Mouse (Mus musculus): ENCODE results near the gene Igf2r. TPM values are rescaled to one million over a fixed set of nuclear protein-coding genes. Genes with fewer than 3 reads are reported as not detected.

The Igf2r gene
- total and polyA plus RNA-seq, 3 experiments, result 25.6 to 61.8 (median 34.6) TPM

DNA sequence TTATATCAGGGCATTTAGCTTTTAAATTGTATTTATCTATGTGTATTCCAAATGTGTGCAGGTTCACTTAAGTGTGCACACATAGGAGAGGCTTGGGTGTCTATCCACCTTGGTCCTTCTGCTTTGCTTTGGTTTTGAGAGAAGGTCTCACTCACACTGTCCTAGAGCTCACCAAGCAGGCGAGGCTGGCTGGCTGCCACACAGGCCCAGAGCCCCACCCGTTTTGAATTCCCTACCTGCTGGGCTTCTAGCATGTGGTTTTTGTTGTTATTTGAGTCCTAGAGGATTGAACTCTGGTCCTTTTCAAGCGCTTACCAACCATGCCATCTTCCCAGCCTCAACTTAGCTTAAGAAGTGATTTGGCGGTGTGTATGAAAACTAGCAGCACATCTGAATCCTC is 85.1 kb downstream of the Igf2r start:
- TF ChIP-seq JUND (conservative IDR thresholded peaks at IDR 0.05; ENCODE audit: low read depth, low read length), result no peak
- Histone ChIP-seq H3K9ac (ENCODE audit: insufficient read depth, low read depth) (no peak overlapping the region), H3K4me3 (replicated peaks in 1 of 3; ENCODE audit: low read depth in 2 of 3, low read length in 2 of 3, poor library complexity in 1 of 3) (no peak overlapping the region), H3K4me1 (ENCODE audit: control insufficient read depth in 1 of 2, insufficient read depth in 2 of 2) (no peaks in the 10 kb centered on the region), H3K4me2 (ENCODE audit: insufficient read depth, low read depth, poor library complexity, severe bottlenecking) (no peak overlapping the region), H3K36me3 (replicated peaks in 1 of 2; ENCODE audit: control insufficient read depth in 1 of 2, insufficient read depth in 1 of 2, low read length in 1 of 2) (peaks cover 50 to 86% of the 10 kb centered on the region in 2 experiments), H3K9me3 (replicated peaks; ENCODE audit: low read length) (peaks cover 7% of the 10 kb centered on the region), H3K27ac (ENCODE audit: insufficient read depth, low read depth) (no peak overlapping the region), H3K79me2 (replicated peaks; ENCODE audit: control insufficient read depth, extremely low read depth, insufficient read depth, poor library complexity, severe bottlenecking) (no peaks in the 10 kb centered on the region), H3K27me3 (replicated peaks) (no peaks in the 10 kb centered on the region)
- DNase-seq (ENCODE audit: extremely low read depth), result no peak
- in situ Hi-C loops (cut with MboI; ENCODE audit: low pct_ligation_motif_present, low pct_unique_long_range_greater_than_20kb, low sequenced_read_pairs) (no loop called here), dilution Hi-C loops (cut with MboI; ENCODE audit: extremely low pct_ligation_motif_present, extremely low pct_unique_long_range_greater_than_20kb, low sequenced_read_pairs) (no loop called here)

DNA sequence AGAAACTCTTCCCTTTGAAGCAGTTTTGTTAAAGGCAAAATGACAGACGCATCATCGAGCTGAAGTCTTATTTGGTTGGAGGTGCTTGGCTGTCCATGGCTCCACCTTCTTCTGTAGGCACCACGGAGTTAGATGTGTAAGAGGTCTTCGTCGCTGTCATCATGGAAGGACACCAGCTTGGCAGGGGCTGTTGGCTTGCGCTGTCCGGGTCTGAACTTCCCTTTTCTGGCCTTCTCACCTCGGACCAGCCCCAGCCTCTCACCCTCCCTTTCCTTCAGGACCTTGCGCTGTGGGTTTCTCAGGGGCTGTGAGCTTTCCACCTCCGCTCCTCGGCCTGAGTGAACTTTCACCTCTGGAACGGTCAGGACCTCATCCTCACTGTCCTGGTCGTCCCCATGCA is 85.9 kb downstream of the Igf2r start:
- H3K36me3 ChIP-seq (replicated peaks in 1 of 2; ENCODE audit: control insufficient read depth in 1 of 2, insufficient read depth in 1 of 2, low read length in 1 of 2), result peaks cover 43 to 77% of the 10 kb centered on the region in 2 experiments
- no peaks in the 10 kb centered on the region for H3K4me1 ChIP-seq (ENCODE audit: control insufficient read depth in 1 of 2, insufficient read depth in 2 of 2)
- TF ChIP-seq TCF12 (IDR thresholded peaks at IDR 0.05; ENCODE audit: low read depth, low read length) (no peak), MXI1 (IDR thresholded peaks at IDR 0.05; ENCODE audit: low read depth, low read length) (no peak), SMC3 (IDR thresholded peaks at IDR 0.05; ENCODE audit: low read depth, low read length) (no peak)
- no peak overlapping the region for H3K4me3 ChIP-seq (replicated peaks in 1 of 3; ENCODE audit: low read depth in 2 of 3, low read length in 2 of 3, poor library complexity in 1 of 3)
- in situ Hi-C loops (cut with MboI; ENCODE audit: low pct_ligation_motif_present, low pct_unique_long_range_greater_than_20kb, low sequenced_read_pairs), result no loop called here
- H3K27ac ChIP-seq (ENCODE audit: insufficient read depth, low read depth), result no peak overlapping the region
- peaks cover 10% of the 10 kb centered on the region for H3K9me3 ChIP-seq (replicated peaks; ENCODE audit: low read length)
- H3K9ac ChIP-seq (ENCODE audit: insufficient read depth, low read depth), result no peak overlapping the region
- no peak for DNase-seq (ENCODE audit: extremely low read depth)
- no peaks in the 10 kb centered on the region for H3K27me3 ChIP-seq (replicated peaks)
- dilution Hi-C loops (cut with MboI; ENCODE audit: extremely low pct_ligation_motif_present, extremely low pct_unique_long_range_greater_than_20kb, low sequenced_read_pairs), result no loop called here
- H3K79me2 ChIP-seq (replicated peaks; ENCODE audit: control insufficient read depth, extremely low read depth, insufficient read depth, poor library complexity, severe bottlenecking), result no peaks in the 10 kb centered on the region
- H3K4me2 ChIP-seq (ENCODE audit: insufficient read depth, low read depth, poor library complexity, severe bottlenecking), result no peak overlapping the region

DNA sequence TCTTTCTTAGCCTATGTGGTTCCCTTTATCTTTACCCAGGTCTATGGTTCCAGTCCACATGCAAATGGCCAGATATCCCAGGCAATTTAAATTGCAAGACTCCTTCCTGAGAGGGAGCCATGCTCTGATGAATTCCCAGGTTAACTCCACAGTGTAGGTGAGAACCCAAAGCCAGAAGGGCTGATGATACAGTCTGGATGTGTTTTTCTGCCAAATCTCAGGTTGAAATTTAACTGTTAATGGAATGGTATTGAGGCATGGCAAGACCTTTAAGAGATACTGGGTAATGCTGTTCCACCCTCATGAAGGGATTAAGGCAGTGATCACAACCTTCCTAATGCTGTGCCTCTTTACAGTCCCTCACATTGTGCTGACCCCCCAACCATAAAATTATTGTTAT is 91.2 kb downstream of the Igf2r start:
- no peak overlapping the region for H3K9ac ChIP-seq (ENCODE audit: insufficient read depth, low read depth)
- dilution Hi-C loops (cut with MboI; ENCODE audit: extremely low pct_ligation_motif_present, extremely low pct_unique_long_range_greater_than_20kb, low sequenced_read_pairs), result no loop called here
- H3K9me3 ChIP-seq (replicated peaks; ENCODE audit: low read length), result peaks cover 10% of the 10 kb centered on the region
- H3K27ac ChIP-seq (ENCODE audit: insufficient read depth, low read depth), result no peak overlapping the region
- H3K79me2 ChIP-seq (replicated peaks; ENCODE audit: control insufficient read depth, extremely low read depth, insufficient read depth, poor library complexity, severe bottlenecking), result no peaks in the 10 kb centered on the region
- in situ Hi-C loops (cut with MboI; ENCODE audit: low pct_ligation_motif_present, low pct_unique_long_range_greater_than_20kb, low sequenced_read_pairs), result no loop called here
- H3K4me1 ChIP-seq (ENCODE audit: control insufficient read depth in 1 of 2, insufficient read depth in 2 of 2), result no peaks in the 10 kb centered on the region
- no peak overlapping the region for H3K4me2 ChIP-seq (ENCODE audit: insufficient read depth, low read depth, poor library complexity, severe bottlenecking)
- H3K36me3 ChIP-seq (replicated peaks in 1 of 2; ENCODE audit: control insufficient read depth in 1 of 2, insufficient read depth in 1 of 2, low read length in 1 of 2), result peaks cover under 1 to 25% of the 10 kb centered on the region in 2 experiments
- TF ChIP-seq IRF4 (IDR thresholded peaks at IDR 0.05; ENCODE audit: low read depth, low read length) (no peak), TCF12 (IDR thresholded peaks at IDR 0.05; ENCODE audit: low read depth, low read length) (no peak), ZMIZ1 (IDR thresholded peaks at IDR 0.05; ENCODE audit: low read depth, low read length) (no peak), KAT2A (IDR thresholded peaks at IDR 0.05; ENCODE audit: insufficient replicate concordance, low read length) (no peak), JUND (conservative IDR thresholded peaks at IDR 0.05; ENCODE audit: low read depth, low read length) (no peak), BHLHE40 (IDR thresholded peaks at IDR 0.05; ENCODE audit: low read depth, low read length) (no peak)
- no peak overlapping the region for H3K4me3 ChIP-seq (replicated peaks in 1 of 3; ENCODE audit: low read depth in 2 of 3, low read length in 2 of 3, poor library complexity in 1 of 3)
- no peak for DNase-seq (ENCODE audit: extremely low read depth)
- H3K27me3 ChIP-seq (replicated peaks), result no peaks in the 10 kb centered on the region
